Mouse (Mus musculus): Measurements from ENCODE around the gene Gstp1.

- TF ChIP-seq CTCF (IDR thresholded peaks at IDR 0.05; ENCODE audit: control insufficient read depth, insufficient read depth, insufficient read length) (no peak), USF1 (IDR thresholded peaks at IDR 0.05; ENCODE audit: low read depth) (no peak), MYOD1 (IDR thresholded peaks at IDR 0.05; ENCODE audit: control insufficient read depth, insufficient read length, low read depth) (no peak), FOSL1 (IDR thresholded peaks at IDR 0.05; ENCODE audit: insufficient read depth, low read length, poor library complexity, severe bottlenecking) (no peak), MYOG (IDR thresholded peaks at IDR 0.05; ENCODE audit: control insufficient read depth, extremely low read depth, insufficient read length) (no peak), MAX (IDR thresholded peaks at IDR 0.05) (no peak)
These were observed 49.7 kb downstream of the Gstp1 start for GRCm38 (mm10) chr19:3988066-3988465.
